Mouse (Mus musculus) midbrain, embryonic 14.5 days (tissue): Measurements from ENCODE around the gene Amz1. TPM values are rescaled to one million over a fixed set of nuclear protein-coding genes. Genes with fewer than 3 reads are reported as not detected.

Experiments
- ATAC-seq: fragments of 200-750 bp; cut with Nextera tagmentation; 2 replicates; pipeline ENCODE4 v1.8.0; 2017; ENCODE audit warnings: moderate number of reproducible peaks, moderate library complexity; ENCODE audit not compliant: low FRiP score, low TSS enrichment
- DNase-seq: peaks from one replicate; pipeline ENCODE4 v3.0.0-alpha.2; 2015
- H3K27ac ChIP-seq: fragments of 300-500 bp; sonication (generic); replicated peaks from 2 replicates; pipeline ENCODE4 v1.5.1; 2014; ENCODE audit warnings: mild to moderate bottlenecking, low read depth, low read length, moderate library complexity
- H3K27me3 ChIP-seq: fragments of 300-500 bp; sonication (generic); 2 replicates; pipeline ENCODE4 v1.6.1; 2014; ENCODE audit warnings: low read length, control low read depth, mixed read lengths; ENCODE audit not compliant: control insufficient read depth, insufficient read depth
- H3K36me3 ChIP-seq: fragments of 300-500 bp; sonication (generic); 2 replicates; pipeline ENCODE4 v1.6.1; 2014; ENCODE audit warnings: low read length, control low read depth; ENCODE audit not compliant: control insufficient read depth, insufficient read depth
- H3K4me1 ChIP-seq: fragments of 300-500 bp; sonication (generic); 2 replicates; pipeline ENCODE4 v1.6.1; 2014; ENCODE audit warnings: mild to moderate bottlenecking, antibody characterized with exemption, low read length, control low read depth; ENCODE audit not compliant: control insufficient read depth, insufficient read depth
- H3K4me2 ChIP-seq: fragments of 300-500 bp; sonication (generic); 2 replicates; pipeline ENCODE4 v1.6.1; 2014; ENCODE audit warnings: mild to moderate bottlenecking, low read length, moderate library complexity
- H3K4me3 ChIP-seq: fragments of 300-500 bp; sonication (generic); replicated peaks from 2 replicates; pipeline ENCODE4 v1.5.1; 2014; ENCODE audit warnings: low read depth, low read length
- H3K9ac ChIP-seq: fragments of 300-500 bp; sonication (generic); replicated peaks from 2 replicates; pipeline ENCODE4 v1.6.1; 2014; ENCODE audit warnings: mild to moderate bottlenecking, low read length, moderate library complexity
- H3K9me3 ChIP-seq: fragments of 300-500 bp; sonication (generic); 2 replicates; pipeline ENCODE4 v1.6.1; 2016; ENCODE audit warnings: low read length, control low read depth, mixed read lengths; ENCODE audit not compliant: control insufficient read depth
- WGBS: fragments of 180-500 bp; shearing (Covaris S2); extraction: QIAGEN DNeasy Blood & Tissue Kit; methylation state at CpG from one replicate; pipeline ENCODE4 v1.1.7; 2014; 5-methylcytosine and 5-hydroxymethylcytosine counted together
- polyA plus RNA-seq: library from polyadenylated mRNA; unstranded; fragments of >200 nt; fragmentation: Nextera tagmentation; extraction: Ambion mirVana; gene quantifications from 2 replicates; pipeline ENCODE4 v1.2.1, GENCODE M21; 2014

Amz1 gene
- polyA plus RNA-seq, 1 experiment from 2014 or later = 1.9 TPM

- H3K27ac ChIP-seq = no peak overlapping the region
- peaks cover 26% of the 10 kb centered on the region for H3K4me1 ChIP-seq
- 69% methylated on average over 2 of the region's 2 CpGs for WGBS
- no peak overlapping the region for H3K4me2 ChIP-seq
- H3K9me3 ChIP-seq = no peaks in the 10 kb centered on the region
- ATAC-seq = no peak
- no peaks in the 10 kb centered on the region for H3K36me3 ChIP-seq
- H3K4me3 ChIP-seq = no peak overlapping the region
- H3K27me3 ChIP-seq = no peaks in the 10 kb centered on the region
- no peak for DNase-seq
- no peak overlapping the region for H3K9ac ChIP-seq
Measured at GRCm38 (mm10) chr5:140795176-140795575, 71.2 kb downstream of the Amz1 start.

- H3K9me3 ChIP-seq = no peaks in the 10 kb centered on the region
- no peaks in the 10 kb centered on the region for H3K36me3 ChIP-seq
- H3K27me3 ChIP-seq = no peaks in the 10 kb centered on the region
- H3K4me1 ChIP-seq = peaks cover 17% of the 10 kb centered on the region
- WGBS = 67% methylated on average over 3 of the region's 3 CpGs
- no peak for ATAC-seq
- H3K27ac ChIP-seq = no peak overlapping the region
- H3K9ac ChIP-seq = no peak overlapping the region
- no peak for DNase-seq
- H3K4me2 ChIP-seq = no peak overlapping the region
- H3K4me3 ChIP-seq = no peak overlapping the region
Measured at GRCm38 (mm10) chr5:140796051-140796450, 72.1 kb downstream of the Amz1 start.

- ATAC-seq (no peak), DNase-seq (peak; percentile 68)
- Histone ChIP-seq H3K36me3 (no peaks in the 10 kb centered on the region), H3K27me3 (no peaks in the 10 kb centered on the region), H3K4me1 (no peaks in the 10 kb centered on the region), H3K9ac (no peak overlapping the region; the same call in 1 of the 2 replicates), H3K9me3 (no peaks in the 10 kb centered on the region), H3K4me2 (peak overlapping the region; percentile 5; the same call in 1 of the 2 replicates), H3K27ac (peak overlapping the region; percentile 53), H3K4me3 (no peak overlapping the region)
- 69% methylated on average over 7 of the region's 7 CpGs for whole genome bisulfite sequencing
Measured at GRCm38 (mm10) chr5:140798158-140798557, 74.2 kb downstream of the Amz1 start.

- no peak for ATAC-seq
- WGBS = 83% methylated on average over 5 of the region's 5 CpGs
Measured at GRCm38 (mm10) chr5:140798775-140799174, 74.8 kb downstream of the Amz1 start.

GRCm38 (mm10) chr5:140799190-140799589 lies 75.3 kb downstream of the Amz1 start:
- no peaks in the 10 kb centered on the region for H3K4me1 ChIP-seq
- H3K4me2 ChIP-seq = no peak overlapping the region
- no peak overlapping the region for H3K27ac ChIP-seq
- no peak overlapping the region for H3K9ac ChIP-seq
- ATAC-seq = no peak
- WGBS = 34% methylated on average over 2 of the region's 2 CpGs
- no peak overlapping the region for H3K4me3 ChIP-seq
- no peaks in the 10 kb centered on the region for H3K27me3 ChIP-seq
- no peak for DNase-seq
- H3K36me3 ChIP-seq = no peaks in the 10 kb centered on the region
- no peaks in the 10 kb centered on the region for H3K9me3 ChIP-seq

More at GRCm38 (mm10) chr5:140798775-140799174, 74.8 kb downstream of the Amz1 start:
- Histone ChIP-seq H3K9me3 (no peaks in the 10 kb centered on the region), H3K4me2 (no peak overlapping the region), H3K27ac (no peak overlapping the region), H3K27me3 (no peaks in the 10 kb centered on the region), H3K9ac (no peak overlapping the region), H3K36me3 (no peaks in the 10 kb centered on the region), H3K4me3 (no peak overlapping the region), H3K4me1 (no peaks in the 10 kb centered on the region)
- DNase-seq = no peak

GRCm38 (mm10) chr5:140800288-140800923 lies 76.5 kb downstream of the Amz1 start:
- Histone ChIP-seq H3K27ac (no peak overlapping the region), H3K27me3 (no peaks in the 10 kb centered on the region), H3K36me3 (no peaks in the 10 kb centered on the region), H3K4me2 (no peak overlapping the region), H3K4me1 (no peaks in the 10 kb centered on the region), H3K9ac (no peak overlapping the region), H3K9me3 (no peaks in the 10 kb centered on the region), H3K4me3 (no peak overlapping the region)
- 89% methylated on average over 6 of the region's 6 CpGs for WGBS
- no peak for ATAC-seq
- DNase-seq = no peak

- DNase-seq (no peak), ATAC-seq (no peak)
- WGBS = 80% methylated on average over 5 of the region's 5 CpGs
- H3K27me3 ChIP-seq = no peaks in the 10 kb centered on the region
- no peak overlapping the region for H3K4me2 ChIP-seq
- no peak overlapping the region for H3K4me3 ChIP-seq
- H3K36me3 ChIP-seq = no peaks in the 10 kb centered on the region
- H3K9ac ChIP-seq = no peak overlapping the region
- no peaks in the 10 kb centered on the region for H3K9me3 ChIP-seq
- H3K27ac ChIP-seq = no peak overlapping the region
- no peaks in the 10 kb centered on the region for H3K4me1 ChIP-seq
Measured at GRCm38 (mm10) chr5:140801782-140802181, 77.9 kb downstream of the Amz1 start.

GRCm38 (mm10) chr5:140806252-140806651 lies 82.3 kb downstream of the Amz1 start:
- Histone ChIP-seq H3K27me3 (no peaks in the 10 kb centered on the region), H3K9ac (no peak overlapping the region), H3K4me2 (no peak overlapping the region), H3K27ac (no peak overlapping the region), H3K9me3 (no peaks in the 10 kb centered on the region), H3K36me3 (no peaks in the 10 kb centered on the region), H3K4me3 (no peak overlapping the region), H3K4me1 (peaks cover 4% of the 10 kb centered on the region; the same call in 1 of the 2 replicates)
- DNase-seq (no peak), ATAC-seq (no peak)
- WGBS = 89% methylated on average over 2 of the region's 2 CpGs

- H3K4me1 ChIP-seq = peaks cover 8% of the 10 kb centered on the region
- H3K9ac ChIP-seq = no peak overlapping the region
- H3K4me2 ChIP-seq = no peak overlapping the region
- ATAC-seq (no peak), DNase-seq (no peak)
- no peaks in the 10 kb centered on the region for H3K36me3 ChIP-seq
- WGBS = 49% methylated on average over 2 of the region's 2 CpGs
- no peak overlapping the region for H3K4me3 ChIP-seq
- H3K27me3 ChIP-seq = no peaks in the 10 kb centered on the region
- 0 out of 2 replicates have a peak overlapping the region, but pooled peaks have one; percentile 26 for H3K27ac ChIP-seq
- H3K9me3 ChIP-seq = no peaks in the 10 kb centered on the region
Measured at GRCm38 (mm10) chr5:140806939-140807338, 83.0 kb downstream of the Amz1 start.
